Mouse (Mus musculus) CH12.LX (cell line): Measurements from ENCODE around the gene Hnrnph2. TPM values are rescaled to one million over a fixed set of nuclear protein-coding genes. Genes with fewer than 3 reads are reported as not detected.

ENCODE experiments used
- DNase-seq: peaks from one replicate; pipeline ENCODE4 v3.0.0-alpha.2; 2013; ENCODE audit errors: extremely low read depth
- H3K27ac ChIP-seq: 2 replicates; pipeline ENCODE4 v1.5.1; 2012; ENCODE audit warnings: low read depth, mild to moderate bottlenecking, control low read depth, moderate library complexity; ENCODE audit not compliant: insufficient read depth
- H3K27me3 ChIP-seq: replicated peaks from 2 replicates; pipeline ENCODE3; 2012; ENCODE audit warnings: inconsistent platforms
- H3K36me3 ChIP-seq, 2 experiments: replicated peaks in 1 of 2; 2 replicates each; pipeline versions ENCODE3 to v1.6.1; 2012; ENCODE audit warnings: inconsistent platforms in 1 of 2, low read length in 1 of 2, mild to moderate bottlenecking in 1 of 2, mixed read lengths in 1 of 2, moderate library complexity in 1 of 2; ENCODE audit not compliant: control insufficient read depth in 1 of 2, insufficient read depth in 1 of 2
- H3K4me1 ChIP-seq, 2 experiments: 2 replicates each; pipeline ENCODE4 v1.6.1; 2012; ENCODE audit warnings: inconsistent platforms in 1 of 2, moderate library complexity in 1 of 2; ENCODE audit not compliant: insufficient read depth in 2 of 2, control insufficient read depth in 1 of 2
- H3K4me2 ChIP-seq: 2 replicates; pipeline ENCODE4 v1.6.1; 2012; ENCODE audit warnings: low read depth, mild to moderate bottlenecking, control low read depth; ENCODE audit not compliant: poor library complexity, insufficient read depth, severe bottlenecking
- H3K4me3 ChIP-seq, 3 experiments: fragments of 150-350 bp in 1 of 3; sonication (generic) in 1 of 3; replicated peaks in 1 of 3; 2 replicates each; pipeline versions ENCODE3 to v1.5.1; 2011 to 2012; ENCODE audit warnings: low read depth in 2 of 3, low read length in 2 of 3, mild to moderate bottlenecking in 2 of 3, moderate library complexity in 2 of 3, control low read depth in 1 of 3, improper control_type of control experiment in 1 of 3, inconsistent platforms in 1 of 3, mixed read lengths in 1 of 3; ENCODE audit not compliant: poor library complexity in 1 of 3
- H3K79me2 ChIP-seq: replicated peaks from 2 replicates; pipeline ENCODE4 v1.6.1; 2012; ENCODE audit warnings: mild to moderate bottlenecking, moderate library complexity; ENCODE audit not compliant: control insufficient read depth, poor library complexity, insufficient read depth, severe bottlenecking; ENCODE audit errors: extremely low read depth
- H3K9ac ChIP-seq: 2 replicates; pipeline ENCODE4 v1.6.1; 2012; ENCODE audit warnings: low read depth, mild to moderate bottlenecking, control low read depth, moderate library complexity; ENCODE audit not compliant: insufficient read depth
- H3K9me3 ChIP-seq: replicated peaks from 2 replicates; pipeline ENCODE3; 2012; ENCODE audit warnings: low read length, inconsistent platforms, mixed read lengths
- BHLHE40 ChIP-seq: IDR thresholded peaks from 2 replicates; pipeline ENCODE4 v1.6.1; 2011; ENCODE audit warnings: mild to moderate bottlenecking, low read depth, low read length, improper control_type of control experiment
- CHD1 ChIP-seq: IDR thresholded peaks from 2 replicates; pipeline ENCODE4 v1.6.1; 2012; ENCODE audit warnings: low read depth, low read length, improper control_type of control experiment, inconsistent platforms
- E2F4 ChIP-seq: IDR thresholded peaks from 2 replicates; pipeline ENCODE4 v1.6.1; 2011; ENCODE audit warnings: low read depth, low read length, improper control_type of control experiment; ENCODE audit not compliant: insufficient replicate concordance
- ELF1 ChIP-seq: IDR thresholded peaks from 2 replicates; pipeline ENCODE4 v1.6.1; 2014; ENCODE audit warnings: low read depth, mild to moderate bottlenecking, inconsistent platforms, low read length, improper control_type of control experiment
- ETS1 ChIP-seq: conservative IDR thresholded peaks from 2 replicates; pipeline ENCODE4 v1.6.1; 2012; ENCODE audit warnings: low read depth, mild to moderate bottlenecking, inconsistent platforms, low read length, improper control_type of control experiment, moderate library complexity
- GABPA ChIP-seq: IDR thresholded peaks from 2 replicates; pipeline ENCODE4 v1.6.1; 2012; ENCODE audit warnings: low read depth, low read length, improper control_type of control experiment, inconsistent platforms; ENCODE audit not compliant: insufficient replicate concordance
- HCFC1 ChIP-seq: IDR thresholded peaks from 2 replicates; pipeline ENCODE4 v1.6.1; 2012; ENCODE audit warnings: low read depth, mild to moderate bottlenecking, inconsistent platforms, low read length, improper control_type of control experiment
- IRF4 ChIP-seq: IDR thresholded peaks from 2 replicates; pipeline ENCODE4 v1.6.1; 2014; ENCODE audit warnings: low read depth, mild to moderate bottlenecking, inconsistent platforms, low read length, improper control_type of control experiment
- KAT2A ChIP-seq: IDR thresholded peaks from 2 replicates; pipeline ENCODE4 v1.6.1; 2012; ENCODE audit warnings: low read length, improper control_type of control experiment, inconsistent platforms; ENCODE audit not compliant: insufficient replicate concordance
- MAZ ChIP-seq: IDR thresholded peaks from 2 replicates; pipeline ENCODE4 v1.6.1; 2012; ENCODE audit warnings: low read depth, mild to moderate bottlenecking, inconsistent platforms, low read length, improper control_type of control experiment, moderate library complexity
- MXI1 ChIP-seq: IDR thresholded peaks from 2 replicates; pipeline ENCODE4 v1.6.1; 2011; ENCODE audit warnings: mild to moderate bottlenecking, low read depth, low read length, improper control_type of control experiment
- MYC ChIP-seq: IDR thresholded peaks from 2 replicates; pipeline ENCODE4 v1.6.1; 2011; ENCODE audit warnings: low read depth, mild to moderate bottlenecking, improper control_type of control experiment, low read length
- NELFE ChIP-seq: IDR thresholded peaks from 2 replicates; pipeline ENCODE4 v1.6.1; 2011; ENCODE audit warnings: low read depth, low read length, improper control_type of control experiment
- POLR2AphosphoS2 ChIP-seq: IDR thresholded peaks from 2 replicates; pipeline ENCODE4 v1.6.1; 2011; ENCODE audit warnings: low read depth, low read length, improper control_type of control experiment
- RAD21 ChIP-seq: IDR thresholded peaks from 2 replicates; pipeline ENCODE4 v1.6.1; 2011; ENCODE audit warnings: low read depth, mild to moderate bottlenecking, low read length, improper control_type of control experiment, moderate library complexity
- RCOR1 ChIP-seq: conservative IDR thresholded peaks from 2 replicates; pipeline ENCODE4 v1.6.1; 2012; ENCODE audit warnings: low read depth, mild to moderate bottlenecking, inconsistent platforms, low read length, improper control_type of control experiment
- SIN3A ChIP-seq: IDR thresholded peaks from 2 replicates; pipeline ENCODE4 v1.6.1; 2012; ENCODE audit warnings: low read length, improper control_type of control experiment, inconsistent platforms
- USF1 ChIP-seq: IDR thresholded peaks from 2 replicates; pipeline ENCODE4 v1.6.1; 2014; ENCODE audit warnings: low read depth, mild to moderate bottlenecking, inconsistent platforms, low read length, improper control_type of control experiment
- USF2 ChIP-seq: conservative IDR thresholded peaks from 2 replicates; pipeline ENCODE4 v1.6.1; 2011; ENCODE audit warnings: low read depth, low read length, improper control_type of control experiment
- dilution Hi-C: fragments of 300-500 bp; cut with MboI; formaldehyde crosslinking; loops from 2 replicates; pipeline ENCODE4 v1.14.3; 2020; ENCODE audit warnings: low sequenced_read_pairs; ENCODE audit not compliant: extremely low pct_unique_long_range_greater_than_20kb, extremely low pct_ligation_motif_present
- in situ Hi-C: fragments of 300-500 bp; cut with MboI; formaldehyde crosslinking; loops from 3 replicates; pipeline ENCODE4 v1.14.3; 2019; ENCODE audit warnings: low sequenced_read_pairs, low pct_ligation_motif_present, low pct_unique_long_range_greater_than_20kb, mixed read lengths
- polyA plus RNA-seq: library from polyadenylated mRNA; unstranded; fragments of >175 nt; gene quantifications from 2 replicates; pipeline ENCODE4 v1.2.1, GENCODE M21; 2012; ENCODE audit warnings: low read depth; ENCODE audit not compliant: insufficient read length
- total RNA-seq, 2 experiments: library from RNA; depleted of rRNA; stranded (reverse); fragments of 300-350 nt in 1 of 2; fragments of >200 nt in 1 of 2; gene quantifications; 2 replicates each; pipeline ENCODE4 v1.2.3; 2012 to 2014

Gene Hnrnph2
- total and polyA plus RNA-seq, 3 experiments: 38.2 to 70.0 (median 57.3) TPM

GRCm38 (mm10) chrX:134610984-134611383, 10.0 kb downstream of the Hnrnph2 start:
- H3K4me2 ChIP-seq: no peak overlapping the region
- no peak overlapping the region for H3K9ac ChIP-seq
- TF ChIP-seq POLR2AphosphoS2 (no peak), HCFC1 (no peak), USF2 (no peak), IRF4 (no peak), USF1 (no peak), E2F4 (no peak), MYC (no peak), RAD21 (no peak), NELFE (no peak), MXI1 (no peak), MAZ (no peak), RCOR1 (no peak), ELF1 (no peak), SIN3A (no peak), KAT2A (no peak), ETS1 (no peak)
- no peak overlapping the region for H3K4me3 ChIP-seq
- no peaks in the 10 kb centered on the region for H3K79me2 ChIP-seq
- H3K9me3 ChIP-seq: no peaks in the 10 kb centered on the region
- H3K27me3 ChIP-seq: no peaks in the 10 kb centered on the region
- H3K36me3 ChIP-seq: peaks cover 8 to 9% of the 10 kb centered on the region in 2 experiments
- in situ Hi-C loops: no loop called here
- H3K27ac ChIP-seq: no peak overlapping the region
- peaks cover 0 to 4% of the 10 kb centered on the region in 2 experiments; a peak in 1 of 4 replicates for H3K4me1 ChIP-seq
- dilution Hi-C loops: no loop called here
- DNase-seq: no peak

- DNase-seq: no peak
- H3K79me2 ChIP-seq: no peaks in the 10 kb centered on the region
- peak overlapping the region in 1 of 3 experiments; percentile 21 for H3K4me3 ChIP-seq
- H3K27me3 ChIP-seq: no peaks in the 10 kb centered on the region
- H3K4me1 ChIP-seq: peaks cover 0 to 4% of the 10 kb centered on the region in 2 experiments; a peak in 1 of 4 replicates
- peaks cover 5% of the 10 kb centered on the region in 2 experiments for H3K36me3 ChIP-seq
- in situ Hi-C loops: no loop called here
- peak overlapping the region; percentile 40; the same call in 1 of the 2 replicates for H3K4me2 ChIP-seq
- no peaks in the 10 kb centered on the region for H3K9me3 ChIP-seq
- dilution Hi-C loops: no loop called here
- no peak overlapping the region for H3K27ac ChIP-seq
- no peak for TF ChIP-seq GABPA
- TF ChIP-seq BHLHE40: no peak
- 0 out of 2 replicates have a peak, but pooled peaks have one; percentile 17 for TF ChIP-seq ELF1
- no peak for TF ChIP-seq CHD1
- H3K9ac ChIP-seq: peak overlapping the region; percentile 45; the same call in 1 of the 2 replicates
These were observed 11.4 kb downstream of the Hnrnph2 start for GRCm38 (mm10) chrX:134612285-134612959.
